Mouse (Mus musculus) liver, adult 2 months (tissue): Measurements from ENCODE around the gene Pds5a.
"Not testable (repeated sequence)": the region's sequence is repeated elsewhere in the genome, so short reads cannot be mapped to it uniquely, and the experiment has no call there.

Source experiments
- CTCF ChIP-seq: fragments of 200-500 bp; IDR thresholded peaks from 2 replicates; pipeline ENCODE4 v1.5.1; 2011; ENCODE audit warnings: low read depth, low read length, control low read depth
- POLR2A ChIP-seq: fragments of 200-500 bp; IDR thresholded peaks from 2 replicates; pipeline ENCODE4 v1.6.1; 2011; ENCODE audit warnings: low read length, control low read depth; ENCODE audit not compliant: insufficient read depth; ENCODE audit errors: extremely low read depth

DNA sequence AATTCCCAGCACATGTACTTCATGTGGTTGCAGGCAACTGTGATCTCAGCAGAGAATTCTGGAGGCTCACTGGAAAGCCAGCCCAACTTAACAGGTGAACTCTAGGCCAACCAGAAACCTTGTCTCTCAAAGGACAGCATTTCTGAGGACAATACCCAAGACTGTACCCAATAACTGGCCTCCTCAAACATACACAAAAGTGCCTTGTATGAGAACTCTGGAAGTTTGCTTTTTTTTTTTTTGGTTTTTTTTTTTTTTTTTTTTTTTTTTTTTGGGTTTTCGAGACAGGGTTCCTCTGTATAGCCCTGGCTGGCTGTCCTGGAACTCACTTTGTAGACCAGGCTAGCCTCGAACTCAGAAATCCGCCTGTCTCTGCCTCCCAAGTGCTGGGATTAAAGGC, 4.0 kb downstream of the Pds5a start:
- TF ChIP-seq CTCF, POLR2A: not testable (repeated sequence)
